Mouse (Mus musculus) C2C12 (cell line): ENCODE measurements around the gene Pam. TPM values are rescaled to one million over a fixed set of nuclear protein-coding genes. Genes with fewer than 3 reads are reported as not detected.
"Not testable (repeated sequence)": the region's sequence is repeated elsewhere in the genome, so short reads cannot be mapped to it uniquely, and the experiment has no call there.

Experiments used
- H3K27me3 ChIP-seq: one replicate; pipeline ENCODE4 v1.6.1; 2011; ENCODE audit not compliant: control insufficient read depth, insufficient read depth, insufficient read length
- H3K36me3 ChIP-seq: one replicate; pipeline ENCODE4 v1.6.1; 2011; ENCODE audit not compliant: control insufficient read depth, insufficient read depth
- H3K4me3 ChIP-seq: one replicate; pipeline ENCODE4 v1.5.1; 2011; ENCODE audit warnings: mild to moderate bottlenecking, control low read depth; ENCODE audit not compliant: poor library complexity, insufficient read depth, severe bottlenecking
- H3K79me2 ChIP-seq: one replicate; pipeline ENCODE4 v1.6.1; 2011; ENCODE audit not compliant: control insufficient read depth, insufficient read depth
- H3K79me3 ChIP-seq: one replicate; pipeline ENCODE4 v1.6.1; 2011; ENCODE audit warnings: low read depth, control low read depth
- H3ac ChIP-seq: one replicate; pipeline ENCODE3; 2011; ENCODE audit warnings: low read depth; ENCODE audit not compliant: control insufficient read depth, insufficient read length
- CEBPB ChIP-seq: IDR thresholded peaks from one replicate; pipeline ENCODE4 v1.6.1; 2011; ENCODE audit warnings: low read depth, mild to moderate bottlenecking, control low read depth, moderate library complexity
- CTCF ChIP-seq: IDR thresholded peaks from one replicate; pipeline ENCODE4 v1.5.1; 2011; ENCODE audit not compliant: control insufficient read depth, insufficient read depth, insufficient read length
- FOSL1 ChIP-seq: IDR thresholded peaks from one replicate; pipeline ENCODE4 v1.8.0; 2011; ENCODE audit warnings: mild to moderate bottlenecking, low read length; ENCODE audit not compliant: poor library complexity, insufficient read depth, severe bottlenecking
- MAX ChIP-seq: IDR thresholded peaks from one replicate; pipeline ENCODE4 v1.6.1; 2011; ENCODE audit warnings: mild to moderate bottlenecking, control low read depth
- MYOD1 ChIP-seq: IDR thresholded peaks from one replicate; pipeline ENCODE4 v1.6.1; 2011; ENCODE audit warnings: low read depth; ENCODE audit not compliant: control insufficient read depth, insufficient read length
- MYOG ChIP-seq: IDR thresholded peaks from one replicate; pipeline ENCODE4 v1.6.1; 2011; ENCODE audit not compliant: control insufficient read depth, insufficient read length; ENCODE audit errors: extremely low read depth
- USF1 ChIP-seq: IDR thresholded peaks from one replicate; pipeline ENCODE4 v1.6.1; 2011; ENCODE audit warnings: low read depth, mild to moderate bottlenecking, control low read depth, moderate library complexity
- polyA plus RNA-seq: library from polyadenylated mRNA; unstranded; fragments of >200 nt; fragmentation: generic; extraction: Trizol; gene quantifications from one replicate; pipeline ENCODE4 v1.2.1, GENCODE M21; 2012; ENCODE audit warnings: missing spikeins

The Pam gene
- polyA plus RNA-seq, 1 experiment: 27.6 TPM

- H3K36me3 ChIP-seq: no peaks in the 10 kb centered on the region
- no peaks in the 10 kb centered on the region for H3K27me3 ChIP-seq
- TF ChIP-seq FOSL1 (no peak), USF1 (no peak), MYOD1 (no peak), CEBPB (no peak), MYOG (no peak), MAX (peak; percentile 85), CTCF (peak; percentile 36)
- peaks cover 78% of the 10 kb centered on the region for H3K79me2 ChIP-seq
- peak within 1 kb of the TSS; percentile 95 for H3ac ChIP-seq
- H3K79me3 ChIP-seq: peaks cover 42% of the 10 kb centered on the region
- H3K4me3 ChIP-seq: peak within 1 kb of the TSS; percentile 93
Observed at GRCm38 (mm10) chr1:97769904-97770753, 325.3 kb downstream of the Pam start, which contains the start of the genes Gin1 and Ppip5k2. Gene Gin1 (plus strand): TSS chr1:97770172. Gene Ppip5k2 (minus strand): TSS chr1:97770411.

- no peak for TF ChIP-seq MYOG
- no peak for TF ChIP-seq CTCF
- TF ChIP-seq USF1: no peak
- TF ChIP-seq MAX: no peak
- TF ChIP-seq CEBPB: no peak
- TF ChIP-seq FOSL1: no peak
- TF ChIP-seq MYOD1: no peak
- H3K36me3 ChIP-seq: no peaks in the 10 kb centered on the region
- peaks cover 46% of the 10 kb centered on the region for H3K79me3 ChIP-seq
- peak overlapping the region; percentile 95 for H3ac ChIP-seq
- peak overlapping the region; percentile 93 for H3K4me3 ChIP-seq
- H3K27me3 ChIP-seq: no peaks in the 10 kb centered on the region
- H3K79me2 ChIP-seq: peaks cover 85% of the 10 kb centered on the region
Observed at GRCm38 (mm10) chr1:97769294-97769903, 326.0 kb downstream of the Pam start.

- Histone ChIP-seq H3K79me3 (peaks cover 49% of the 10 kb centered on the region), H3ac (peak overlapping the region; percentile 95), H3K79me2 (peaks cover 87% of the 10 kb centered on the region), H3K4me3 (peak overlapping the region; percentile 93), H3K36me3 (no peaks in the 10 kb centered on the region), H3K27me3 (no peaks in the 10 kb centered on the region)
- TF ChIP-seq MAX (no peak), USF1 (no peak), FOSL1 (no peak), MYOD1 (no peak)
Observed at GRCm38 (mm10) chr1:97768906-97769293, 326.5 kb downstream of the Pam start.

DNA sequence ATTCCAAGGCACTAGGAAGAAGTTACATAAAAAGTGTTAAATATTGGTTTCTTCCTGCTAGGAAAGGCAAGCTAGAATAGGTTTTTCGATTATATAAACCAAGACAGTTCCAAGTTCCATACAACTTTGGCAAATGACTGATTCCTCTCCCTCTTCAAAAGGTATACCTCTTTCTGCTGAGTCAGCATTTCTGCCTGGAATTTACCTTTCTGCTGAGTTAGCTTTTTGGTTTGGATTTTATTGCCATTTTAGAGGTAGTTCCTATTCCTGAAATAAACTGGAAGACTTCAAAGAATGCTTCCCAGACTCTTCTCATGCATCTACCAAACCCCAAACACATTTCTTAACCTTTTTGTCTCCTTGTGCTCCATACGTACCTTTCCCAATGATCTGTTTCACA lies 327.4 kb downstream of the Pam start:
- H3K79me3 ChIP-seq: peaks cover 53% of the 10 kb centered on the region
- peaks cover 91% of the 10 kb centered on the region for H3K79me2 ChIP-seq
- no peak for TF ChIP-seq CTCF
- TF ChIP-seq FOSL1: no peak
- TF ChIP-seq MYOG: no peak
- TF ChIP-seq USF1: no peak
- TF ChIP-seq MYOD1: no peak
- H3K27me3 ChIP-seq: no peaks in the 10 kb centered on the region
- no peak overlapping the region for H3ac ChIP-seq
- H3K4me3 ChIP-seq: no peak overlapping the region
- H3K36me3 ChIP-seq: no peaks in the 10 kb centered on the region

DNA sequence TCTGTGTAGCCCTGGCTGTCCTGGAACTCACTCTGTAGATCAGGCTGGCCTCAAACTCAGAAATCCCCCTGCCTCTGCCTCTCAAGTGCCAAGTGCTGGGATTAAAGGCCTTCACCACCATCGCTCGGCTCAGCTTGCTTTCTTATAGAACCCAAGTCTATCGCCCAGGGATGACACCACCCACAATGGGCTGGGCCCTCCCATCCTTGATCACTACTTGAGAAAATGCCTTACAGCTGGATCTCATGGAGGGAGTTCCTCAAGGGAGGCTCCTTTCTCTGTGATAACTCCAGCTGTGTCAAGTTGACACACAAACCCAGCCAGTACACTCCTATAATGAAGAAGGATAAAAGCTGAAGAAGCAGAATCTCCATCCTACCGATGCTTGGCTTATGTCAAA lies 329.7 kb downstream of the Pam start:
- peaks cover 45% of the 10 kb centered on the region for H3K79me3 ChIP-seq
- not testable (repeated sequence) for H3ac ChIP-seq, H3K36me3 ChIP-seq, H3K27me3 ChIP-seq, H3K4me3 ChIP-seq
- peaks cover 78% of the 10 kb centered on the region for H3K79me2 ChIP-seq

DNA sequence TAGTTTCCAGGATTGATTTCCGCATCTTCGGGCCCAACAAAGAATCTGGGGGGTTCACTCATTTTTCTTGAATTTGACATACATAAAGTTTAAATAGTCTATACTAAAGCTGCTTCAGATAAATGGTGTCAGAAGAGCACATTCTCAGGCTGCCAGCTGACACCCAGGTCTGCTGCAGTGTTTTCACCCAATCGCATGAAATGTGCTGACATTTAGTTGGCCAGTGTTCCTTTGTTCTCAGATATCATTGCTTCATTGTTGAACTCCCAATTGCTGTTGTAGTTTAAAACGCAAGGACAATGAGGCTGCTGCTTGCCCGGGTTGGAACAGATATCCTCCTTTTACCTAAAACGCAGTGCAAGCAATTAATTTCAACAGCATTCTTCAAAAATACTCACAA lies 334.0 kb downstream of the Pam start:
- Histone ChIP-seq H3K4me3 (no peak overlapping the region), H3K79me3 (peaks cover 19% of the 10 kb centered on the region), H3ac (no peak overlapping the region), H3K27me3 (no peaks in the 10 kb centered on the region), H3K79me2 (peaks cover 42% of the 10 kb centered on the region), H3K36me3 (no peaks in the 10 kb centered on the region)
- no peak for TF ChIP-seq CTCF
- no peak for TF ChIP-seq USF1
- no peak for TF ChIP-seq CEBPB
- no peak for TF ChIP-seq MAX
- no peak for TF ChIP-seq MYOG
- TF ChIP-seq FOSL1: no peak
- no peak for TF ChIP-seq MYOD1
